Mouse (Mus musculus) ES-E14 (cell line): ENCODE data around the gene Tnpo3.

Experiments
- CHD2 ChIP-seq: IDR thresholded peaks from 2 replicates; pipeline ENCODE4 v1.6.1; 2014; ENCODE audit warnings: mild to moderate bottlenecking, low read depth, low read length, inconsistent platforms
- ZNF384 ChIP-seq: IDR thresholded peaks from 2 replicates; pipeline ENCODE4 v1.6.1; 2012; ENCODE audit warnings: low read depth, low read length, inconsistent platforms

DNA sequence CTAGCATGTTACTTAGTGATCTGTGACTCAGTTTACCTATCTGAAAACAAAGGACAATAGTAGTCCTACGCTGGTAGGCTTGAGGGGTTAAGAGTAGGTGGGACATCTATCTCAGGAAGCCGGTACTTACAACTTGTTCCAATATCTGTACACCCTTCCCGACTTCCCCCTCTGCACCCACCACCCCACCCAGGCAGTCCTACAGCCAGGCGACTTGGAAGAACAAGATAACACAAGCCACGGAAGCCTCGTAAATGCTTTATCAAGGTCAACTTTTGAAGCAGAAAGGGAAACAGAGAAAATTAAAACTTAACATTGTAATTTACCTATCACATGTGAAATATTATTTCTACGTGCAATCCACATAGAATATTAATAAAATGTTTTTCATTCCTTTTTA is 109.5 kb downstream of the Tnpo3 start:
- TF ChIP-seq CHD2 (no peak), ZNF384 (no peak)
